Mouse (Mus musculus) hindbrain, embryonic 11.5 days (tissue): ENCODE results near the gene Ntrk1. TPM values are rescaled to one million over a fixed set of nuclear protein-coding genes. Genes with fewer than 3 reads are reported as not detected.

Experiments
- ATAC-seq: fragments of 200-750 bp; cut with Nextera tagmentation; 2 replicates; pipeline ENCODE4 v1.8.0; 2017; ENCODE audit warnings: mild to moderate bottlenecking, moderate TSS enrichment, moderate library complexity; ENCODE audit not compliant: low FRiP score
- DNase-seq: peaks from one replicate; pipeline ENCODE4 v3.0.0-alpha.2; 2015; ENCODE audit warnings: low spot score
- H3K27ac ChIP-seq: fragments of 300-500 bp; sonication (generic); 2 replicates; pipeline ENCODE4 v1.5.1; 2014; ENCODE audit warnings: mild to moderate bottlenecking, low read depth, low read length
- H3K27me3 ChIP-seq: fragments of 300-500 bp; sonication (generic); 2 replicates; pipeline ENCODE4 v1.6.1; 2014; ENCODE audit warnings: mild to moderate bottlenecking, low read length, moderate library complexity, mixed read lengths; ENCODE audit not compliant: control insufficient read depth, insufficient read depth
- H3K36me3 ChIP-seq: fragments of 300-500 bp; sonication (generic); 2 replicates; pipeline ENCODE4 v1.6.1; 2014; ENCODE audit warnings: mild to moderate bottlenecking, low read length, moderate library complexity, mixed read lengths; ENCODE audit not compliant: control insufficient read depth, insufficient read depth
- H3K4me1 ChIP-seq: fragments of 300-500 bp; sonication (generic); replicated peaks from 2 replicates; pipeline ENCODE4 v1.6.1; 2014; ENCODE audit warnings: low read length, mixed read lengths; ENCODE audit not compliant: control insufficient read depth, insufficient read depth
- H3K4me2 ChIP-seq: fragments of 300-500 bp; sonication (generic); replicated peaks from 2 replicates; pipeline ENCODE4 v1.6.1; 2014; ENCODE audit warnings: mild to moderate bottlenecking, low read depth, low read length
- H3K4me3 ChIP-seq: fragments of 300-500 bp; sonication (generic); 2 replicates; pipeline ENCODE4 v1.5.1; 2014; ENCODE audit warnings: low read depth, low read length
- H3K9ac ChIP-seq: fragments of 300-500 bp; sonication (generic); 2 replicates; pipeline ENCODE4 v1.6.1; 2014; ENCODE audit warnings: low read depth, low read length
- H3K9me3 ChIP-seq: fragments of 300-500 bp; sonication (generic); 2 replicates; pipeline ENCODE4 v1.6.1; 2016; ENCODE audit warnings: low read length; ENCODE audit not compliant: control insufficient read depth
- WGBS: fragments of 180-500 bp; shearing (Covaris S2); extraction: QIAGEN DNeasy Blood & Tissue Kit; methylation state at CpG from one replicate; pipeline ENCODE4 v1.1.7; 2014; 5-methylcytosine and 5-hydroxymethylcytosine counted together
- polyA plus RNA-seq: library from polyadenylated mRNA; unstranded; fragments of >200 nt; fragmentation: Nextera tagmentation; extraction: Ambion mirVana; gene quantifications from 2 replicates; pipeline ENCODE4 v1.2.1, GENCODE M21; 2014

The Ntrk1 gene
- polyA plus RNA-seq, 1 experiment from 2014 or later = 6.7 TPM

- H3K4me3 ChIP-seq = no peak overlapping the region
- no peaks in the 10 kb centered on the region for H3K9me3 ChIP-seq
- no peak for ATAC-seq
- 0 out of 2 replicates have a peak overlapping the region, but pooled peaks have one; percentile 42 for H3K27ac ChIP-seq
- WGBS = 12% methylated on average over 10 of the region's 10 CpGs
- DNase-seq = no peak
- no peak overlapping the region for H3K9ac ChIP-seq
- H3K4me2 ChIP-seq = 0 out of 2 replicates have a peak overlapping the region, but pooled peaks have one; percentile 5
- H3K36me3 ChIP-seq = no peaks in the 10 kb centered on the region
- no peaks in the 10 kb centered on the region for H3K4me1 ChIP-seq
- H3K27me3 ChIP-seq = peaks cover 7% of the 10 kb centered on the region
Measured at GRCm38 (mm10) chr3:87765091-87765490, 29.9 kb downstream of the Ntrk1 start.

DNA sequence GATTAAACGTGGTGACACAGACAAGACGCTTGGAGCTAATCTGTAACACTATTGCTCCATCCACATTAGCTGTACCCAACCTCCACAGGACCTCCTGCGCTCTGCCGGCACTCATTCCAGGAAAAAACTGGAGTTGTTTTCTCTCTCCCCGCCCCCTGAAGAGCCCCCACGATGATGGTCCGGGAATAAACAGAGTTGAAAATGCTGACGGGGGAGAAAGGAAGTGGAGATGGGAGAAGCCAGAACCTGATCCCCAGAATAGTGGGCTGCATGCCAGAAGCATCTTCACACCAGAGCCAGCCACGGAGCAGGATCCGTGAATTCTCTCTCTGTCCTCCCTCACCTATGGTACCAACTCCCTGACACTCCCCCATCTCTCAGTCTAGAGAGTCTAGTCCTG is 30.5 kb downstream of the Ntrk1 start:
- Histone ChIP-seq H3K36me3 (no peaks in the 10 kb centered on the region), H3K27me3 (peaks cover 7% of the 10 kb centered on the region), H3K27ac (peak overlapping the region; percentile 51; the same call in 1 of the 2 replicates), H3K4me2 (no peak overlapping the region), H3K9ac (no peak overlapping the region), H3K4me1 (no peaks in the 10 kb centered on the region), H3K9me3 (no peaks in the 10 kb centered on the region), H3K4me3 (no peak overlapping the region)
- ATAC-seq = no peak
- 36% methylated on average over 10 of the region's 10 CpGs for WGBS
- no peak for DNase-seq

DNA sequence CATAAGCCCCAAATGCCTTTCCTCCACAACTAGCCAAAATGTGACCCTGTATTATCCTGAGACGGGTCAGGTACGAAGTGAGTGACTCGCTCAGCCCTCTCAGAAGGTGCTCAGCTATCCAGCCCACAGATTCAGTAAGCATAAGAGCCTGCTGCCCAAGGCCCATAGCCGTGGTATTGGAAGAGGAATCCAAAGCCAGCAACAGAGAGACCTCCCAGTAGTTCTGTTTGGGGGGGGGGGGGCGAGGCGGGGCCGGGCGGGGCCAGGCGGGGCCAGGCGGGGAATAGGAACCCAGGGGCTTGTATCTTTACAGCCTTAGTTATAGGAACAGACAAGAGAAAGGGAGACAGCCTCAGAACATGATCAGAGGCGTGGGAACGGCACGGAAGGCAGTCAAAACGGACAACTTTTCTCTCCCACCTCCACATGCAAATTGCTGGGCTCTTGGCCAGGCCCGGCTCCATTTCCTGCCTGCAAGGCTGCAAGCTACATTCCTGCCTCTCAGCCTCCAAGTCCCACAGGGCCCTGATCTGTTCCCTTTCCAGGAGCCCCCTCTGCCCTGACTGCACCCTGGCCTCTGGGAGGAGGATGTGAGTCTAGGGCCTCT is 31.2 kb downstream of the Ntrk1 start:
- Histone ChIP-seq H3K4me2 (peak overlapping the region; percentile 28), H3K4me3 (no peak overlapping the region), H3K36me3 (no peaks in the 10 kb centered on the region), H3K27me3 (peaks cover 4% of the 10 kb centered on the region), H3K27ac (peak overlapping the region; percentile 51; the same call in 1 of the 2 replicates), H3K4me1 (no peaks in the 10 kb centered on the region), H3K9ac (no peak overlapping the region), H3K9me3 (no peaks in the 10 kb centered on the region)
- no peak for DNase-seq
- WGBS = 25% methylated on average over 15 of the region's 15 CpGs
- ATAC-seq = no peak

GRCm38 (mm10) chr3:87763202-87763601 is 31.8 kb downstream of the Ntrk1 start:
- DNase-seq (no peak), ATAC-seq (no peak)
- 0 out of 2 replicates have a peak overlapping the region, but pooled peaks have one; percentile 2 for H3K27ac ChIP-seq
- no peak overlapping the region for H3K4me3 ChIP-seq
- H3K4me1 ChIP-seq = no peaks in the 10 kb centered on the region
- peaks cover 2% of the 10 kb centered on the region; the same call in 1 of the 2 replicates for H3K27me3 ChIP-seq
- H3K9me3 ChIP-seq = no peaks in the 10 kb centered on the region
- no peak overlapping the region for H3K9ac ChIP-seq
- WGBS = 67% methylated on average over 4 of the region's 4 CpGs
- no peaks in the 10 kb centered on the region for H3K36me3 ChIP-seq
- no peak overlapping the region for H3K4me2 ChIP-seq

DNA sequence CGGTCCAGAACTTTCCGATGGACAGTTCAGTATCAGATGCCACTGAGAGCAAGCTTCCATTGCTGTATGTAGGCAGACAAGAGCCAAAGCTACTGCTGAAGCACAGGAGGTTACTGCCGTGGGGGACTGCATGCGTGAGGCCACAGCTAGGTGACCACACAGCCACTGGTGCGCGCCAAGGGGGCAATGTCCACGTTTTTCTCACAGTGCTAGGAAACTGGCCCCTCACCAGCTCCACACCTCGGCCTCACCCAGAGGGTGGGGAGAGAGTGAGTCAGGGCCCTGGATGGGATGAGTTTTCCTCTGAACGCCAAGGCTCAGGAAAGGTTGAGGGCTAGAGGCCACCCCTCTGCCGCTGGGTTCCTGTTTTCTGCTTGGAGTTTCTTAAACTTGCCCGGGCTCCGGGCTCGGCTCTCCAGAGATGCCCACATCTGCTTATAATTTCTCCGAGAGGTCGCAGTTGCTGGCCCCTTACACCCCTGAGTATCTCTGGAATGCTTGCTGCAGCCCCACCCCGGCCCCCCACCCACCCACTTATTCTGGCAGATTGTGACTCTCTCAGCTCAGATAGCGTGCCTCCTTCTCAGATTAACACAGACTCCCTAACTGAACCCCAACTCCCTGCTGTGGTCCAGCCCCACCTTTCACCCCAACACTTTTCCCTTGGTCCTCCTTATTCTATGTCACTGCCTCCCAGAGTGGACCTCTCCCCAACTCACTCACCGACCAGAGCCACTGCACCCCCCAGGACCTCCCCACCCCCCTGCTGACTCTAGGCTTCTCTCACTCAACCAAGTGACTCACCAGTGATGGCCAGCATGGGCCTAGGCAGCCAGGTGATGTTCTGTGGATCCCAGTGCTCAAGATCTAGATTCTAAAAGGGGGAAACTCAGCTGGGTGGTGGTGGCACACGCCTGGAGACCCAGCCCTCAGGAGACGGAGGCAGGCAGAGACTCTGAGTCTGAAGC is 33.3 kb downstream of the Ntrk1 start:
- no peak overlapping the region for H3K4me2 ChIP-seq
- peaks cover 2% of the 10 kb centered on the region; the same call in 1 of the 2 replicates for H3K27me3 ChIP-seq
- ATAC-seq = no peak
- no peaks in the 10 kb centered on the region for H3K4me1 ChIP-seq
- H3K4me3 ChIP-seq = no peak overlapping the region
- DNase-seq = no peak
- no peak overlapping the region for H3K9ac ChIP-seq
- no peak overlapping the region; the same call in 1 of the 2 replicates for H3K27ac ChIP-seq
- H3K36me3 ChIP-seq = no peaks in the 10 kb centered on the region
- no peaks in the 10 kb centered on the region for H3K9me3 ChIP-seq
- WGBS = 62% methylated on average over 20 of the region's 20 CpGs

GRCm38 (mm10) chr3:87758641-87759040 is 36.3 kb downstream of the Ntrk1 start:
- WGBS = 36% methylated on average over 5 of the region's 5 CpGs
- Histone ChIP-seq H3K27ac (no peak overlapping the region), H3K4me1 (no peaks in the 10 kb centered on the region; the same call in 1 of the 2 replicates), H3K4me2 (no peak overlapping the region), H3K36me3 (no peaks in the 10 kb centered on the region), H3K4me3 (no peak overlapping the region), H3K27me3 (peaks cover 2% of the 10 kb centered on the region; the same call in 1 of the 2 replicates), H3K9ac (no peak overlapping the region), H3K9me3 (no peaks in the 10 kb centered on the region)
- ATAC-seq = no peak
- no peak for DNase-seq

DNA sequence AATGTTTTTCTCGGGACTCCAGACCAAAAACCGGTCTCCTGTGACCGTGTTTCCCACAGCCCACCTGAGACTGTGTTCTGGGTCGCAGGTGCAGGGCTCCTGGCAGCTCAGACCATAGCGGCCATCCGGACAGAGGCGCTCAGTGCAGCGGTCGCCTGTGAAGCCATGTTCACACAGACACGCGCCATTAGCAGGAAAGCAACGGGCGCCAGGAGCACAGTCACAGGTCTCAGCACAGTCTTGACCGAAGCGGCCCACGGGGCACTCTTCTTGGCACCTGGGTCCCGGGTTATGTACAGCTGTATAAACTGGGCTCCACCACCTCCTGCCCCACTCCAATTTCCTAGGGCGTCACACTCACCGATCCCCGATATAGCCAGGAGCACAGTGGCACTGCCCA is 38.5 kb downstream of the Ntrk1 start:
- peak overlapping the region; percentile 21; the same call in 1 of the 2 replicates for H3K4me2 ChIP-seq
- ATAC-seq (0 out of 2 replicates have a peak, but pooled peaks have one; percentile 10), DNase-seq (no peak)
- H3K27me3 ChIP-seq = peaks cover 2% of the 10 kb centered on the region; the same call in 1 of the 2 replicates
- no peaks in the 10 kb centered on the region; the same call in 1 of the 2 replicates for H3K4me1 ChIP-seq
- 44% methylated on average over 20 of the region's 20 CpGs for WGBS
- H3K9ac ChIP-seq = no peak overlapping the region; the same call in 1 of the 2 replicates
- no peak overlapping the region for H3K4me3 ChIP-seq
- no peak overlapping the region for H3K27ac ChIP-seq
- H3K36me3 ChIP-seq = no peaks in the 10 kb centered on the region
- H3K9me3 ChIP-seq = no peaks in the 10 kb centered on the region

DNA sequence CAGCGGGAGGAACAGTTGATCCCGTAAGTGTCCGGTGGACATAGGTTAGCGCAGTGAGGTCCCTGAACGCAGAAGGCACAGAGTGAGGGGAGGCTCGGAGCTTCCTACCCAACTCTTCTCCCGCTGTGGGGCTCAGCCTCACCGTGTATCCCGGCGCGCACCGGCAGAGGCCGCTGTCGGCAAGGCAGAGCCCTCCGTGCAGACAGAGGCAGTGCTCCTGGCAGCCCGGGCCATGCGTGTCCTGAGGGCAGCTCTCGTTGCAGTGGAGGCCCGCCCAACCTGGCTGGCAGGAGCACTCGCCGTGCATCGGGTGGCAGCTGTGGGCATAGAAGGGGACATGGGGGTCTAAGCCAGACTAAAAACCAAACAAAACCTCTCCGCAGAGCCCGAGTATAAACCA is 39.0 kb downstream of the Ntrk1 start:
- no peak overlapping the region for H3K4me3 ChIP-seq
- H3K4me1 ChIP-seq = no peaks in the 10 kb centered on the region; the same call in 1 of the 2 replicates
- peak; percentile 76; the same call in 1 of the 2 replicates for ATAC-seq
- peak overlapping the region; percentile 12; the same call in 1 of the 2 replicates for H3K9ac ChIP-seq
- peak; percentile 91 for DNase-seq
- peaks cover 2% of the 10 kb centered on the region; the same call in 1 of the 2 replicates for H3K27me3 ChIP-seq
- H3K36me3 ChIP-seq = no peaks in the 10 kb centered on the region
- 4% methylated on average over 24 of the region's 24 CpGs for WGBS
- H3K9me3 ChIP-seq = no peaks in the 10 kb centered on the region
- no peak overlapping the region for H3K27ac ChIP-seq
- peak overlapping the region; percentile 21; the same call in 1 of the 2 replicates for H3K4me2 ChIP-seq
